ENCODE assay signal across 12 mouse cellular contexts in the genomic region with DNA sequence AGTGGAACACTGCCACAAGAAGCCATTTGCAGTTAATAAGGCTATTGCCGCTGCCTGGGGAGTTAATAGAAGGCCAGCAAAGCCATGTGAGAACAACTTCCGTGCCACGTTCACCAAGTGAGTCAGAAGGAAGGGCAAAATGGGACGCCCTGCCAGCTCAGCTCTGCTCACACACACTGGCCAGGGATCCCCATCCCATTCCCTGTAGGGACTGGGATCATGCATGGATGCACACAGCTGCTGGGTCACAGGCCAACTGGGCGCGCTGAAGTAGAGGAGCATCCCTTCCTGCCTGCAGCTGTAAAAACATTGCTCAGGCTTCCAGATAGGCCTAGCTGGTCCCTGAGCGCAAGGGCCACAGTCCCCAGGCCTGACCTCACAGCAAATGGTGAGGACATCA.
DNase-seq lines count a peak whose midpoint lies in the region; ATAC-seq lines count a peak whose summit lies in the region.
"Had no signal": no experiment of that assay in that cellular context is flagged by ENCODE, and none has a peak within 500 bp of the region (broad histone marks: within the 10 kb centered on the region; RNA-seq: fewer than 3 reads in every experiment).

No protein-coding gene starts in this region.

- WGBS in forebrain, embryonic 14.5 days, result 79% methylated on average over 7 of the region's 7 CpGs

- H3K4me2 ChIP-seq in forebrain, embryonic 14.5 days (ENCODE audit: low read length), result no peak overlapping the region
- H3K4me2 ChIP-seq: embryonic facial prominence, embryonic 13.5 days; limb, embryonic 12.5 days had no signal

- H3K9ac ChIP-seq in forebrain, embryonic 14.5 days (ENCODE audit: low read length), result no peak overlapping the region
- H3K9ac ChIP-seq: embryonic facial prominence, embryonic 13.5 days; limb, embryonic 12.5 days had no signal

- ATAC-seq in megakaryocyte, adult 5-6 weeks (ENCODE audit: poor library complexity, severe bottlenecking), result no peak
- ATAC-seq in forebrain, embryonic 14.5 days, result no peak

- no peaks in the 10 kb centered on the region for H3K36me3 ChIP-seq in megakaryocyte, embryonic 14.5 days (replicated peaks; ENCODE audit: low read length)
- H3K36me3 ChIP-seq in forebrain, embryonic 14.5 days (ENCODE audit: control insufficient read depth, insufficient read depth, low read length), result no peaks in the 10 kb centered on the region
- H3K36me3 ChIP-seq: embryonic facial prominence, embryonic 13.5 days; G1E; limb, embryonic 12.5 days had no signal

- H3K4me1 ChIP-seq in megakaryocyte, embryonic 14.5 days, result no peaks in the 10 kb centered on the region
- no peaks in the 10 kb centered on the region for H3K4me1 ChIP-seq in forebrain, embryonic 14.5 days (ENCODE audit: control insufficient read depth, insufficient read depth, low read length)
- H3K4me1 ChIP-seq: embryonic facial prominence, embryonic 13.5 days; limb, embryonic 12.5 days had no signal

- intact Hi-C loops in heart, postnatal 25 days (cut with DNase I), result no loop called here

- H3K27ac ChIP-seq in forebrain, embryonic 14.5 days (ENCODE audit: low read depth, low read length), result no peak overlapping the region
- H3K27ac ChIP-seq: embryonic facial prominence, embryonic 13.5 days; limb, embryonic 12.5 days had no signal

- peak overlapping the region; percentile 19 for H3K4me3 ChIP-seq in megakaryocyte, embryonic 14.5 days (replicated peaks)
- no peak overlapping the region for H3K4me3 ChIP-seq in forebrain, embryonic 14.5 days (ENCODE audit: low read depth, low read length)
- H3K4me3 ChIP-seq: embryonic facial prominence, embryonic 13.5 days; limb, embryonic 12.5 days had no signal

- peak; percentile 33 for DNase-seq in embryo, embryonic 9.5 days (ENCODE audit: extremely low spot score)
- peak; percentile 64 for DNase-seq in heart, postnatal 25 days (ENCODE audit: low spot score)
- peak; percentile 55 for DNase-seq in retina, embryonic 14.5 days (ENCODE audit: low spot score)
- no peak for DNase-seq in layer of hippocampus, postnatal 14 days (ENCODE audit: low spot score in 2 of 2)
- DNase-seq in forebrain, embryonic 14.5 days (ENCODE audit: low spot score), result no peak
- no peak for DNase-seq in thymus, postnatal 36 days
- DNase-seq: adrenal gland, postnatal 14 days had no signal

- H3K9me3 ChIP-seq in megakaryocyte, embryonic 14.5 days, result peaks cover 21% of the 10 kb centered on the region; the same call in 1 of the 2 replicates
- H3K9me3 ChIP-seq in forebrain, embryonic 14.5 days (replicated peaks; ENCODE audit: control insufficient read depth, low read length), result no peaks in the 10 kb centered on the region
- H3K9me3 ChIP-seq: embryonic facial prominence, embryonic 13.5 days; limb, embryonic 12.5 days had no signal

- no peaks in the 10 kb centered on the region for H3K27me3 ChIP-seq in megakaryocyte, embryonic 14.5 days (replicated peaks)
- H3K27me3 ChIP-seq in forebrain, embryonic 14.5 days (replicated peaks; ENCODE audit: control insufficient read depth, insufficient read depth, low read length), result no peaks in the 10 kb centered on the region
- H3K27me3 ChIP-seq: embryonic facial prominence, embryonic 13.5 days; limb, embryonic 12.5 days had no signal

Comparison
In these comparisons a context has a peak if more than half of its experiments do, and no peak if none do; other contexts are left out.
1. DNase-seq: peak in embryo, embryonic 9.5 days (single experiment), heart, postnatal 25 days (single experiment) and retina, embryonic 14.5 days (single experiment); none in layer of hippocampus, postnatal 14 days (0 of 2), forebrain, embryonic 14.5 days (single experiment) and thymus, postnatal 36 days (0 of 2).